Mouse (Mus musculus) lung, adult 2 months (tissue): ENCODE measurements around the gene Bcl3.

Experiments used
- CTCF ChIP-seq: fragments of 200-500 bp; IDR thresholded peaks from 2 replicates; pipeline ENCODE4 v1.5.1; 2011; ENCODE audit warnings: mild to moderate bottlenecking, low read length, control low read depth; ENCODE audit not compliant: insufficient read depth
- POLR2A ChIP-seq: fragments of 200-500 bp; IDR thresholded peaks from 2 replicates; pipeline ENCODE4 v1.6.1; 2011; ENCODE audit warnings: low read depth, mild to moderate bottlenecking, control low read depth, low read length, borderline replicate concordance; ENCODE audit errors: extremely low read depth

GRCm38 (mm10) chr7:19770984-19771391 lies 51.6 kb downstream of the Bcl3 start, which contains the start of gene Bcam:
- TF ChIP-seq POLR2A (no peak), CTCF (no peak)
